Mouse (Mus musculus): ENCODE results near the gene Kcnq1. TPM values are rescaled to one million over a fixed set of nuclear protein-coding genes. Genes with fewer than 3 reads are reported as not detected.

The Kcnq1 gene
- total RNA-seq, 1 experiment: 0.22 TPM

DNA sequence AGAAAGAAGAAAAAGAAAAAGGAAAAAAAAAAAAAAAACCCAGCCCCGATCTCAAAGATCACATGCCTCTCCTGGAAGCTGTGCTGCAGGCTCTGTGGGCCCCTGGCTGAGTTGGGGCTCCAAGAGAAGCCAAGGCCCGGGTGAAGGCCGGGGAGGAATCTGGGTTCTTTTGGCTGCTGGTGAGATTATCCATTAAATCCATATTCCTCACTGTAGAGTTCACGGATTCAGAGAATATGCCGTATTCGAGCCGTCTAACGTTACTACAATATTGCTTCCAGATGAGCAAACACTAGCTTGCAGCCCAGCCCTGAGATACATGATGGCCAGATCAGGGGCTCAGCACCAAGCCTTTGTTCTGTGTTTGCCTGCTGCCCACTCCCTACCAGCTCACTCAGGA lies 204.7 kb downstream of the Kcnq1 start:
- Histone ChIP-seq H3K36me3 (ENCODE audit: control insufficient read depth, insufficient read depth, low read length, poor library complexity, severe bottlenecking) (no peaks in the 10 kb centered on the region), H3K4me1 (ENCODE audit: control insufficient read depth in 2 of 2, insufficient read depth in 2 of 2, low read length in 2 of 2, poor library complexity in 1 of 2) (no peaks in the 10 kb centered on the region), H3K27ac (ENCODE audit: insufficient read depth, low read depth, low read length, poor library complexity, severe bottlenecking) (no peak overlapping the region), H3K9me3 (ENCODE audit: control insufficient read depth, insufficient read depth, low read depth, low read length) (no peaks in the 10 kb centered on the region), H3K4me3 (ENCODE audit: insufficient read depth in 1 of 2, low read depth in 1 of 2, low read length in 2 of 2, poor library complexity in 1 of 2, severe bottlenecking in 1 of 2) (no peak overlapping the region), H3K9ac (ENCODE audit: insufficient read depth, low read depth, low read length, poor library complexity, severe bottlenecking) (no peak overlapping the region)
- DNase-seq (ENCODE audit: low read depth, low spot score): no peak
- in situ Hi-C loops (cut with MboI; ENCODE audit: low sequenced_read_pairs in 2 of 2, unreplicated experiment in 2 of 2): no loop called here
- TF ChIP-seq ZC3H11A (IDR thresholded peaks at IDR 0.05; ENCODE audit: borderline replicate concordance, low read depth, low read length) (no peak), MAFK (IDR thresholded peaks at IDR 0.05; ENCODE audit: insufficient read depth, low read depth, low read length) (no peak), CHD2 (IDR thresholded peaks at IDR 0.05; ENCODE audit: low read depth, low read length) (no peak), HCFC1 (IDR thresholded peaks at IDR 0.05; ENCODE audit: borderline replicate concordance, insufficient read depth, low read length) (no peak), ZNF384 (IDR thresholded peaks at IDR 0.05; ENCODE audit: low read depth, low read length) (no peak)

DNA sequence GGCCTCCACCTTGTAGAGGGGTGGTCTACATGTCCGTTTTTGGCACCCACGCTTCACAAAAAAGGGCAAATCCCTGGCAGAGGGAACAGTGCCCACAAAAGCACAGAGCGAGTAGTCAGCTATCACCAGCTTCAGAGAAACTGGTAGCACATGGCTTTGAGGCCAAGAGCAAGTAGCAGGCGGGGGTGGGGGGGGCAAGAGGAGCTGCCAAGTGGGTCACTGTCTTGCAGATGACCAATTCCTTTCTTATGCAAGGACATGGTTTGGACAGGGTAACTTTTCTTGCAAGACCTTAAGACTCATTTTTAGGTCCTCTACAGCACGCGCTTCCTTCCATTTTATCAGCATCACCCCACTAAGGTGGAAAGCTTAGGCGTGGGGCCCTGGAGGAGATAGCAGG lies 205.3 kb downstream of the Kcnq1 start:
- Histone ChIP-seq H3K27ac (ENCODE audit: insufficient read depth, low read depth, low read length, poor library complexity, severe bottlenecking) (no peak overlapping the region), H3K4me3 (ENCODE audit: insufficient read depth in 1 of 2, low read depth in 1 of 2, low read length in 2 of 2, poor library complexity in 1 of 2, severe bottlenecking in 1 of 2) (no peak overlapping the region), H3K9ac (ENCODE audit: insufficient read depth, low read depth, low read length, poor library complexity, severe bottlenecking) (no peak overlapping the region), H3K36me3 (ENCODE audit: control insufficient read depth, insufficient read depth, low read length, poor library complexity, severe bottlenecking) (no peaks in the 10 kb centered on the region), H3K4me1 (ENCODE audit: control insufficient read depth in 2 of 2, insufficient read depth in 2 of 2, low read length in 2 of 2, poor library complexity in 1 of 2) (no peaks in the 10 kb centered on the region), H3K9me3 (ENCODE audit: control insufficient read depth, insufficient read depth, low read depth, low read length) (no peaks in the 10 kb centered on the region)
- in situ Hi-C loops (cut with MboI; ENCODE audit: low sequenced_read_pairs in 2 of 2, unreplicated experiment in 2 of 2): no loop called here
- DNase-seq (ENCODE audit: low read depth, low spot score): no peak
- no peak for TF ChIP-seq CHD2 (IDR thresholded peaks at IDR 0.05; ENCODE audit: low read depth, low read length)
- TF ChIP-seq ZC3H11A (IDR thresholded peaks at IDR 0.05; ENCODE audit: borderline replicate concordance, low read depth, low read length): no peak

DNA sequence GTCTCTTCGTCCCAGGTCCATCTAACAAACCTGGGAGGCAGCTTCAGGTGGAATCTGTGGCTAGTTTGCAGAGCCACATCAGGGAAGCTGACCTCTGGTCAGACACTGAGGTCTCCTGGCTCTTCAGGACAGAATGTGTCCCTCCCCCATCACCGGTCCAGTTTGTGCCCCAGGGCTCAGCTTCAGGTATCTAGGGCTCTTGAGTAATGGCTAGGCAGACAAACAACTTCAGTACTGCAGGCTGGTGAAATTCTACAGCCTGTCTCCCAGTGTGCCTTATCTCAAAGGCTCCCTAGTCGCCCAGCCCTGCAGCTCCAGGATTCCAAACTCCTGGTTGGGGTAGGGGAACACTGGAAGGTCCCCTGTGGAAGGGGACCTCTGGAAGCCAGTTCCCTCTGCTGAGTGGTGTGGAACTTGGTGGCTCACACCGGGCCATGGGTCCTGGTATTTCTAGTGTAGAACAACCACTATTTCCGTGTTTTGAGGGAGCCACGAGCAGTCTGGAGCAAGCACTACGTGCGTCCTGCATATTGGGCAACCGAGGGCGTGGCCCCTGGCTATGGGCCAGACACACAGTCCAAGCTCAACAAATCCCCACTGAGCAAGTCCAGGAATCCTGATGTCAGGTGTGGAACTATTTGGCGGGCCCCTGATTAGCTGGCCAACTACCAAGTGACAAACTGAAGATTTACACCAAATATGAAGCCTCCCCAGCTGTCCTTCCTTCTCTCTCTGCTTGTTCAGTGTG lies 207.6 kb downstream of the Kcnq1 start:
- Histone ChIP-seq H3K4me1 (ENCODE audit: control insufficient read depth in 2 of 2, insufficient read depth in 2 of 2, low read length in 2 of 2, poor library complexity in 1 of 2) (no peaks in the 10 kb centered on the region), H3K36me3 (ENCODE audit: control insufficient read depth, insufficient read depth, low read length, poor library complexity, severe bottlenecking) (no peaks in the 10 kb centered on the region), H3K27ac (ENCODE audit: insufficient read depth, low read depth, low read length, poor library complexity, severe bottlenecking) (no peak overlapping the region), H3K9ac (ENCODE audit: insufficient read depth, low read depth, low read length, poor library complexity, severe bottlenecking) (no peak overlapping the region), H3K4me3 (ENCODE audit: insufficient read depth in 1 of 2, low read depth in 1 of 2, low read length in 2 of 2, poor library complexity in 1 of 2, severe bottlenecking in 1 of 2) (no peak overlapping the region), H3K9me3 (ENCODE audit: control insufficient read depth, insufficient read depth, low read depth, low read length) (no peaks in the 10 kb centered on the region)
- no peak for DNase-seq (ENCODE audit: low read depth, low spot score)
- TF ChIP-seq ZC3H11A (IDR thresholded peaks at IDR 0.05; ENCODE audit: borderline replicate concordance, low read depth, low read length) (no peak), ZNF384 (IDR thresholded peaks at IDR 0.05; ENCODE audit: low read depth, low read length) (no peak), HCFC1 (IDR thresholded peaks at IDR 0.05; ENCODE audit: borderline replicate concordance, insufficient read depth, low read length) (no peak), MAFK (IDR thresholded peaks at IDR 0.05; ENCODE audit: insufficient read depth, low read depth, low read length) (no peak), CHD2 (IDR thresholded peaks at IDR 0.05; ENCODE audit: low read depth, low read length) (no peak)
- in situ Hi-C loops (cut with MboI; ENCODE audit: low sequenced_read_pairs in 2 of 2, unreplicated experiment in 2 of 2): no loop called here

DNA sequence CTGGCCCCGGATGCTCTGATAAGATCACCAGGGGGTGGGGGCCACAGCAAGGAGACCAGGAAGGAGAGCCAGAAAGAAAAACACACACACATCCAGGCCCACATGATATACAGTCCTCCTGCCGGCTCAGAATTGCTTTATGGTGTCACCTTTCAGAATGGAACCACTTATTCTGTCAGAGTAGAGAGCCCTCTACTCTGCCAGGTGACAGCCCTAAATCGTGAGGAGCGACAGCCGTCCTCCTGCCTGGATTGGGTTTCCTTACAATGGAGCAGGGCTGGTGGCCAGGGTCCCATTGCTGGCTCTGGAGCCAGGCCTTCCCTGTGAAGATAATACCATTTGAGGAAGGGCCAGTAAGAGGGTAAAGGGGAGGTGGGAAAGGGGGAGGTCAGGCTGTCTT lies 212.3 kb downstream of the Kcnq1 start:
- in situ Hi-C loops (cut with MboI; ENCODE audit: low sequenced_read_pairs in 2 of 2, unreplicated experiment in 2 of 2): no loop called here
- TF ChIP-seq MAFK (IDR thresholded peaks at IDR 0.05; ENCODE audit: insufficient read depth, low read depth, low read length) (no peak), ZNF384 (IDR thresholded peaks at IDR 0.05; ENCODE audit: low read depth, low read length) (no peak), HCFC1 (IDR thresholded peaks at IDR 0.05; ENCODE audit: borderline replicate concordance, insufficient read depth, low read length) (no peak), ZC3H11A (IDR thresholded peaks at IDR 0.05; ENCODE audit: borderline replicate concordance, low read depth, low read length) (no peak)

DNA sequence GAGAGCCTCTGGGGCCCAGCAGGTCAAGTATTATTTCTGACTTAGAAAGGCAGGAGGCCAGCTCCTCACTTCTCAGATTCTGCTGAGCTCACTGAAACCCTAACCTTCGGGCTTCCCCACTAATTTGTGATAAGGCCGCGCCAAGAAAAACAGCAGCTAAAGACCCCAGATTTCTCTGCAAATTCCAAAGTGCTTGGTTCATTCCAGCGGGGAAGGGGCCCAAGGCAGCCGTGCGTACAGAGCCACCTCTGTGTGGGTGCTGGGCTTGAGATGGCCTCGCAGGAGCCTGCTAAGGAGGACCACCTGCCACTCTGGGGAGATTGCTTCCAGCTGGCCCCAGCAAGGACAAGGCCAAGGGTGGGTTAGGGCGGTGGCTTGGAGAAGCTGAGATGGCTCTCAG lies 214.2 kb downstream of the Kcnq1 start:
- no peaks in the 10 kb centered on the region for H3K36me3 ChIP-seq (ENCODE audit: control insufficient read depth, insufficient read depth, low read length, poor library complexity, severe bottlenecking)
- no peak overlapping the region for H3K27ac ChIP-seq (ENCODE audit: insufficient read depth, low read depth, low read length, poor library complexity, severe bottlenecking)
- no peak overlapping the region for H3K9ac ChIP-seq (ENCODE audit: insufficient read depth, low read depth, low read length, poor library complexity, severe bottlenecking)
- TF ChIP-seq ZNF384 (IDR thresholded peaks at IDR 0.05; ENCODE audit: low read depth, low read length): no peak
- no peak for TF ChIP-seq MAFK (IDR thresholded peaks at IDR 0.05; ENCODE audit: insufficient read depth, low read depth, low read length)
- no peak for TF ChIP-seq HCFC1 (IDR thresholded peaks at IDR 0.05; ENCODE audit: borderline replicate concordance, insufficient read depth, low read length)
- no peak for TF ChIP-seq ZC3H11A (IDR thresholded peaks at IDR 0.05; ENCODE audit: borderline replicate concordance, low read depth, low read length)
- no peak for TF ChIP-seq CHD2 (IDR thresholded peaks at IDR 0.05; ENCODE audit: low read depth, low read length)
- no peak for DNase-seq (ENCODE audit: low read depth, low spot score)
- H3K9me3 ChIP-seq (ENCODE audit: control insufficient read depth, insufficient read depth, low read depth, low read length): no peaks in the 10 kb centered on the region
- H3K4me1 ChIP-seq (ENCODE audit: control insufficient read depth in 2 of 2, insufficient read depth in 2 of 2, low read length in 2 of 2, poor library complexity in 1 of 2): no peaks in the 10 kb centered on the region
- H3K4me3 ChIP-seq (ENCODE audit: insufficient read depth in 1 of 2, low read depth in 1 of 2, low read length in 2 of 2, poor library complexity in 1 of 2, severe bottlenecking in 1 of 2): no peak overlapping the region
- in situ Hi-C loops (cut with MboI; ENCODE audit: low sequenced_read_pairs in 2 of 2, unreplicated experiment in 2 of 2): no loop called here

More for the DNA sequence above, 212.3 kb downstream of the Kcnq1 start:
- Histone ChIP-seq H3K4me1 (ENCODE audit: control insufficient read depth in 2 of 2, insufficient read depth in 2 of 2, low read length in 2 of 2, poor library complexity in 1 of 2) (no peaks in the 10 kb centered on the region), H3K4me3 (ENCODE audit: insufficient read depth in 1 of 2, low read depth in 1 of 2, low read length in 2 of 2, poor library complexity in 1 of 2, severe bottlenecking in 1 of 2) (no peak overlapping the region), H3K36me3 (ENCODE audit: control insufficient read depth, insufficient read depth, low read length, poor library complexity, severe bottlenecking) (no peaks in the 10 kb centered on the region), H3K27ac (ENCODE audit: insufficient read depth, low read depth, low read length, poor library complexity, severe bottlenecking) (no peak overlapping the region), H3K9me3 (ENCODE audit: control insufficient read depth, insufficient read depth, low read depth, low read length) (no peaks in the 10 kb centered on the region), H3K9ac (ENCODE audit: insufficient read depth, low read depth, low read length, poor library complexity, severe bottlenecking) (no peak overlapping the region)
- no peak for DNase-seq (ENCODE audit: low read depth, low spot score)

Measured in ES-E14 (cell line).